Mouse (Mus musculus): ENCODE measurements at regions not wholly inside any gene's neighbourhood (a gene's known extent, or its start where the extent isn't known, plus 50 kb on each side); places are given as distances from the start of the nearest gene placed in this dataset.
A peak's percentile ranks its signal among the peaks of the same experiment; 100 is the strongest.
"Not testable (repeated sequence)": the region's sequence is repeated elsewhere in the genome, so short reads cannot be mapped to it uniquely, and the experiment has no call there.

DNA sequence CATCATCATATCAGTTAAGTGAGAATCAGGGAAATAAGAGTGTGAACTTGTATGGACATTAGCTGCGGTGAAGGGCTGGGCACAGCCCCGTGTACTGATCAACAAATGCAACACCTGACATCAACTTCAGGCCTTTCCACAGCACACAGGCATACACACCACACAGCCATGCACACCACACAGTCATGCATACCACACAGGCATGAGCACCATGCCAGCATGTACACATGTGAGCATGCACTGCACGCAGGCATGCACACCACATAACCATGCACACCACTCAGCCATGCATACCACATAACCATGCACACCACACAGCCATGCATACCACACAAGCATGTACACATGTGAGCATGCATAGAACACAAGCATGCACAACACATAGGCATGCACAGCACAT lies 325.0 kb downstream of the Ajap1 start:
- whole genome bisulfite sequencing (ENCODE audit: insufficient replicate concordance) = 79% methylated on average over 3 of the region's 3 CpGs
- H3K4me1 ChIP-seq (ENCODE audit: insufficient read depth) = no peaks in the 10 kb centered on the region
- TF ChIP-seq CTCF (IDR thresholded peaks at IDR 0.05; ENCODE audit: low read depth) = no peak
- no peak for TF ChIP-seq EP300 (IDR thresholded peaks at IDR 0.05; ENCODE audit: low read depth)
- H3K4me2 ChIP-seq (ENCODE audit: low read depth, low read length) = no peak overlapping the region
- H3K27me3 ChIP-seq (ENCODE audit: insufficient read depth, low read length) = no peaks in the 10 kb centered on the region
- H3K27ac ChIP-seq (ENCODE audit: low read depth) = no peak overlapping the region
- no peak overlapping the region for H3K9ac ChIP-seq (replicated peaks)
- peaks cover 7% of the 10 kb centered on the region for H3K9me3 ChIP-seq (ENCODE audit: low read length)
- no peak overlapping the region for H3K4me3 ChIP-seq (ENCODE audit: low read depth, low read length)
- DNase-seq (no peak), ATAC-seq (no peak)
- H3K36me3 ChIP-seq (replicated peaks; ENCODE audit: insufficient read depth, low read length) = no peaks in the 10 kb centered on the region

DNA sequence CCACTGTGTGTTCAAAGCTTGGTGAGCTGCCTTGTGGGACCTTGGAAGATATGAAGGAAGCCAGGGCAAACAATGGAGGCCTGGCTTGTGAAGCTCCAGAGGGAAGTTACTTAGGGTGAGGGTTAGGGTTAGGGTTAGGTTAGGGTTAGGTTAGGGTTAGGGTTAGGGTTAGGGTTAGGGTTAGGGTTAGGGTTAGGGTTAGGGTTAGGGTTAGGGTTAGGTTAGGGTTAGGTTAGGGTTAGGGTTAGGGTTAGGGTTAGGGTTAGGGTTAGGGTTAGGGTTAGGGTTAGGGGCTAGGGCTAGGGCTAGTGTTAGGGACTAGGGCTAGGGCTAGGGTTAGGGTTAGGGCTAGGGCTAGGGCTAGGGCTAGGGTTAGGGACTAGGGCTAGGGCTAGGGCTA lies 329.7 kb downstream of the Ajap1 start:
- not testable (repeated sequence) for H3K4me3 ChIP-seq (ENCODE audit: low read depth, low read length); H3K36me3 ChIP-seq (replicated peaks; ENCODE audit: insufficient read depth, low read length); H3K27me3 ChIP-seq (ENCODE audit: insufficient read depth, low read length); H3K4me1 ChIP-seq (ENCODE audit: insufficient read depth); H3K4me2 ChIP-seq (ENCODE audit: low read depth, low read length); DNase-seq; H3K9me3 ChIP-seq (ENCODE audit: low read length); H3K9ac ChIP-seq (replicated peaks); H3K27ac ChIP-seq (ENCODE audit: low read depth)
- peak; percentile 49; the same call in 1 of the 2 replicates for ATAC-seq

DNA sequence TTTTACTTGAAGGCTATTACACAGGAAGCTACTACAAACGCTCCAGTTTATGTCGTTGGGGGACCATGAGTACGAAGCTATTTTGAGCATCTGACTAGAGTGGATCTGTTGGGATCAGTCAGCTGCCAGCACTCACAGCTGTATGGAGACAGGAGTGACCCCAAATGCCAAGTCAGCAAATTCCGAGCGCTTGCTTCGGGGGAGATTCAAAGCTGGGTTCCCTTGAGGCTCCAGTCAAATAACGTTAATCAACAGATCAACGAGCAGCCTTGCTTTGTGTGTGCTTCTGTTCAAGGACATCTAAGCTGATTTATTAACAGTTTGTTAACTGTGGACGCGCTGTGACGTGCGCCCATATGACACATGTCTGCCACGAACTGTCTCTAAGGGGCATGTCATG lies 349.5 kb downstream of the Ajap1 start:
- Histone ChIP-seq H3K36me3 (replicated peaks; ENCODE audit: insufficient read depth, low read length) (no peaks in the 10 kb centered on the region), H3K27me3 (ENCODE audit: insufficient read depth, low read length) (no peaks in the 10 kb centered on the region), H3K9me3 (ENCODE audit: low read length) (peaks cover 2% of the 10 kb centered on the region; the same call in 1 of the 2 replicates), H3K27ac (ENCODE audit: low read depth) (no peak overlapping the region), H3K9ac (replicated peaks) (no peak overlapping the region), H3K4me1 (ENCODE audit: insufficient read depth) (no peaks in the 10 kb centered on the region), H3K4me2 (ENCODE audit: low read depth, low read length) (no peak overlapping the region), H3K4me3 (ENCODE audit: low read depth, low read length) (no peak overlapping the region)
- WGBS (ENCODE audit: insufficient replicate concordance) = 86% methylated on average over 13 of the region's 13 CpGs
- DNase-seq = no peak
- no peak for TF ChIP-seq EP300 (IDR thresholded peaks at IDR 0.05; ENCODE audit: low read depth)
- no peak for TF ChIP-seq CTCF (IDR thresholded peaks at IDR 0.05; ENCODE audit: low read depth)
- ATAC-seq = no peak

DNA sequence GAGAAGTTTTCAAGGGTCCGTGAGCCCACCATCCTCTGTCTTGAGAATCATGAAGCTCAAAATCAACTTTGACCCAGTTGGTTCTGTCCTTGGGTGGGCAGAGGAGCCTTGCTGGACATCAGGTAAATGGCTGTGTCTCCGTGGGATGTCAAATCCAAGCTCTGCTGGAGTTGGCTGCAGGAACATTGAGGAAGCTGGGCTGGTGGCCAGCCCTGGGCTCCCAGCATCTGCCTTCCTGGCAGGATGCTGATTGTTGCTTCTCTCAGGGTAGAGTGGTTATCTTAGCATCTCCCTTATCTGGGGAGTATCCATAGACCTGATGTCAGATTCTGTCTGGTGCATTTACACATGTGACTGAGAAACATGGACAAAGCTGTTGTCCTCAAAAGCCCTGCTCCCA lies 353.3 kb downstream of the Ajap1 start:
- Histone ChIP-seq H3K9me3 (ENCODE audit: low read length) (no peaks in the 10 kb centered on the region; the same call in 1 of the 2 replicates), H3K36me3 (replicated peaks; ENCODE audit: insufficient read depth, low read length) (no peaks in the 10 kb centered on the region), H3K4me3 (ENCODE audit: low read depth, low read length) (no peak overlapping the region), H3K27me3 (ENCODE audit: insufficient read depth, low read length) (no peaks in the 10 kb centered on the region), H3K9ac (replicated peaks) (no peak overlapping the region), H3K4me1 (ENCODE audit: insufficient read depth) (no peaks in the 10 kb centered on the region), H3K4me2 (ENCODE audit: low read depth, low read length) (no peak overlapping the region), H3K27ac (ENCODE audit: low read depth) (no peak overlapping the region)
- no peak for DNase-seq
- TF ChIP-seq EP300 (IDR thresholded peaks at IDR 0.05; ENCODE audit: low read depth) (no peak), CTCF (IDR thresholded peaks at IDR 0.05; ENCODE audit: low read depth) (no peak)
- WGBS (ENCODE audit: insufficient replicate concordance) = 70% methylated on average over 2 of the region's 2 CpGs
- no peak for ATAC-seq

DNA sequence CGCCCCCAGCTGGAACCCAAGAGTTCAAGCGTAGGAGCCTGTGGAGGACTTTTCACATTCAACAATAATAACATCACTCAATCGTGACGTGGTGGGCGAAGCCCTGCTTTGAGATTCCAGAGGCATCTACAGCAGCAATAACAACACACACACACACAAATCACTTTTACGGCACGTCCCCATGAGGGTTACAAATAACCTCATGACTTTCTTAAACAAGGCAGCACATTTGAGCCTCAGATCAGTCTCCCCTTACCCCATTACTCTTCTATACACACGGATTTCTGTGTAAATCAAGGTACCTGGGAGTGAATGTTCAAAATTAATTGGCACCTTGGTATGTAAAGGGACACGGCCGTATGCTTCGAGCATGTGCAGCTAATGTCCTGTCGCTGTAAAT lies 354.4 kb downstream of the Ajap1 start:
- TF ChIP-seq EP300 (IDR thresholded peaks at IDR 0.05; ENCODE audit: low read depth) (no peak), CTCF (IDR thresholded peaks at IDR 0.05; ENCODE audit: low read depth) (no peak)
- WGBS (ENCODE audit: insufficient replicate concordance) = 90% methylated on average over 12 of the region's 12 CpGs
- no peaks in the 10 kb centered on the region for H3K36me3 ChIP-seq (replicated peaks; ENCODE audit: insufficient read depth, low read length)
- ATAC-seq (no peak), DNase-seq (no peak)
- no peaks in the 10 kb centered on the region for H3K27me3 ChIP-seq (ENCODE audit: insufficient read depth, low read length)
- H3K4me3 ChIP-seq (ENCODE audit: low read depth, low read length) = no peak overlapping the region
- no peaks in the 10 kb centered on the region for H3K4me1 ChIP-seq (ENCODE audit: insufficient read depth)
- no peak overlapping the region for H3K4me2 ChIP-seq (ENCODE audit: low read depth, low read length)
- H3K9me3 ChIP-seq (ENCODE audit: low read length) = no peaks in the 10 kb centered on the region; the same call in 1 of the 2 replicates
- no peak overlapping the region for H3K27ac ChIP-seq (ENCODE audit: low read depth)
- no peak overlapping the region for H3K9ac ChIP-seq (replicated peaks)

DNA sequence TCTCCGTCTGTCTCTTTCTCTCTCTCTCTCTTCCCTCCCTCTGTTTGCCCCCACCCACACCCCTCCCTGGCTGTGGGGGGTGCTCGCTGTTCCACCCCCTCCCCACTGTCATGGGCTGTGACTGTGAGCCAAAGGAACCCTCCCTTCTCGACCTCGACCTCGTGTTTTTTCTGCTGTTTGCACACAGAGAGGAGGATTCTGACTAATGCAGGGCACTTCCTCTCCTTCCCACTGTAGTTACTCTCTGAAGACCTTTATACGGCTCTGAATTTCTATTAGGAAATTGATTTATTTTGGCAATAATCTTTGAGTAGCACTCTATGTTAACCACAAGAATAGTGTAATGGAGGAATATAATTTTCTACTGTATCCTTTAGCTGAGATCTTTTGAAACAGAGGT lies 362.1 kb downstream of the Ajap1 start:
- H3K9ac ChIP-seq (replicated peaks) = no peak overlapping the region
- no peaks in the 10 kb centered on the region for H3K9me3 ChIP-seq (ENCODE audit: low read length)
- H3K4me3 ChIP-seq (ENCODE audit: low read depth, low read length) = no peak overlapping the region
- H3K4me1 ChIP-seq (ENCODE audit: insufficient read depth) = no peaks in the 10 kb centered on the region
- H3K27me3 ChIP-seq (ENCODE audit: insufficient read depth, low read length) = no peaks in the 10 kb centered on the region
- H3K36me3 ChIP-seq (replicated peaks; ENCODE audit: insufficient read depth, low read length) = no peaks in the 10 kb centered on the region
- H3K27ac ChIP-seq (ENCODE audit: low read depth) = no peak overlapping the region
- TF ChIP-seq EP300 (IDR thresholded peaks at IDR 0.05; ENCODE audit: low read depth) (no peak), CTCF (IDR thresholded peaks at IDR 0.05; ENCODE audit: low read depth) (no peak)
- DNase-seq (no peak), ATAC-seq (no peak)
- 30% methylated on average over 6 of the region's 6 CpGs for WGBS (ENCODE audit: insufficient replicate concordance)
- no peak overlapping the region for H3K4me2 ChIP-seq (ENCODE audit: low read depth, low read length)

DNA sequence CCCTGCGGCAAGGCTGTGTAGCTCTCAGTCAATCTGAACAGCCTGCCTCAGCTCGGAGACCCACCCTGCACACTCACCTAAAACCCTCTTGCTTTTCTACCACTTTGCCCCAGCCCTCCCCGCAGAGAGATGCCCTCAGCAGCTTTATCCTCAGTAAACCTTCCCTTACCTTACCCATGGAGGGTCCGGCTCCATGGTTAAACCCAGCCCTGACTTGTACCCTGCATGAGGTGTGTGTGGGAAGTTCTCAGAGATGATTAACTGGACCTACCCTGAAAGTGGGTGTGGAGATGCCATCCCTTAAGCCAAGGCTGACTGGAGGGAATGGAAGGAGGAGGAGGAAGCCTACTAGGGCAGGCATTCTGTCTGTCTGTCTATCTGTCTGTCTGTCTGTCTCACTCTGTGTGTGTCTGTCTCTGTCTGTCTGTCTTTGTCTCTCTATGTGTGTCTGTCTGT lies 362.9 kb downstream of the Ajap1 start:
- no peak overlapping the region for H3K27ac ChIP-seq (ENCODE audit: low read depth)
- no peak overlapping the region for H3K4me2 ChIP-seq (ENCODE audit: low read depth, low read length)
- TF ChIP-seq CTCF (IDR thresholded peaks at IDR 0.05; ENCODE audit: low read depth) (no peak), EP300 (IDR thresholded peaks at IDR 0.05; ENCODE audit: low read depth) (no peak)
- no peak overlapping the region for H3K4me3 ChIP-seq (ENCODE audit: low read depth, low read length)
- no peaks in the 10 kb centered on the region for H3K9me3 ChIP-seq (ENCODE audit: low read length)
- ATAC-seq (no peak), DNase-seq (no peak)
- no peaks in the 10 kb centered on the region for H3K36me3 ChIP-seq (replicated peaks; ENCODE audit: insufficient read depth, low read length)
- WGBS (ENCODE audit: insufficient replicate concordance) = 64% methylated on average over 4 of the region's 4 CpGs
- H3K9ac ChIP-seq (replicated peaks) = no peak overlapping the region
- H3K4me1 ChIP-seq (ENCODE audit: insufficient read depth) = no peaks in the 10 kb centered on the region
- no peaks in the 10 kb centered on the region for H3K27me3 ChIP-seq (ENCODE audit: insufficient read depth, low read length)
